Mouse (Mus musculus): ENCODE results near the gene Lrrc4b.

GRCm38 (mm10) chr7:44498922-44499321 lies 70.1 kb downstream of the Lrrc4b start:
- TF ChIP-seq TCF12 (IDR thresholded peaks at IDR 0.05; ENCODE audit: insufficient read depth, poor library complexity, severe bottlenecking) (no peak), POLR2A (IDR thresholded peaks at IDR 0.05; ENCODE audit: insufficient read length, low read depth) (no peak), USF1 (IDR thresholded peaks at IDR 0.05; ENCODE audit: low read depth) (no peak), POLR2AphosphoS2 (IDR thresholded peaks at IDR 0.05; ENCODE audit: insufficient read length, low read depth) (no peak), REST (IDR thresholded peaks at IDR 0.05; ENCODE audit: insufficient read depth, insufficient read length) (no peak), CEBPB (IDR thresholded peaks at IDR 0.05; ENCODE audit: insufficient read depth, poor library complexity, severe bottlenecking) (no peak), E2F4 (IDR thresholded peaks at IDR 0.05; ENCODE audit: insufficient read depth) (no peak), MYOD1 (IDR thresholded peaks at IDR 0.05; ENCODE audit: control insufficient read depth in 1 of 3, insufficient read length in 2 of 3, low read depth in 2 of 3) (no peak), MAX (IDR thresholded peaks at IDR 0.05; ENCODE audit: low read depth) (no peak), MYOG (IDR thresholded peaks at IDR 0.05; ENCODE audit: control insufficient read depth in 1 of 3, insufficient read depth in 1 of 3, insufficient read length in 2 of 3, low read depth in 2 of 3) (no peak), SRF (IDR thresholded peaks at IDR 0.05; ENCODE audit: control insufficient read depth, insufficient read length, low read depth) (no peak), TCF3 (IDR thresholded peaks at IDR 0.05; ENCODE audit: insufficient read length, low read depth) (no peak)
